Mouse (Mus musculus) erythroid progenitor cell, adult 5-6 weeks (primary cell): ENCODE results near the gene Ppp4c. TPM values are rescaled to one million over a fixed set of nuclear protein-coding genes. Genes with fewer than 3 reads are reported as not detected.

Source experiments
- ATAC-seq: replicated peaks from 2 replicates; pipeline ENCODE4 v1.8.0; 2016; ENCODE audit warnings: moderate number of reproducible peaks, mild to moderate bottlenecking, moderate TSS enrichment, inconsistent platforms; ENCODE audit not compliant: poor library complexity, low FRiP score, severe bottlenecking
- total RNA-seq, 2 experiments: library from RNA; stranded (forward) in 1 of 2; stranded (reverse) in 1 of 2; fragments of 150-400 nt in 1 of 2; fragments of 186-747, 209-891 nt in 1 of 2; gene quantifications; 2 replicates each; pipeline versions ENCODE4 v1.2.3 to v1.2.4; 2015 to 2017; ENCODE audit warnings: low replicate concordance in 2 of 2

Gene Ppp4c
- total RNA-seq, 2 experiments from 2014 or later, result 52.8 to 63.7 TPM

- ATAC-seq, result no peak
Observed at GRCm38 (mm10) chr7:126803181-126803580, 10.9 kb upstream of the Ppp4c start.

- ATAC-seq, result no peak
Observed at GRCm38 (mm10) chr7:126802134-126802889, 10.0 kb upstream of the Ppp4c start.

GRCm38 (mm10) chr7:126801057-126801422 is 8.7 kb upstream of the Ppp4c start:
- ATAC-seq, result no peak

- ATAC-seq, result no peak
Observed at GRCm38 (mm10) chr7:126800269-126801056, 8.2 kb upstream of the Ppp4c start.

GRCm38 (mm10) chr7:126799468-126800268 is 7.4 kb upstream of the Ppp4c start:
- peak; percentile 35 for ATAC-seq

GRCm38 (mm10) chr7:126799050-126799467 is 6.8 kb upstream of the Ppp4c start:
- peak; percentile 84 for ATAC-seq

GRCm38 (mm10) chr7:126798127-126799049 is 6.1 kb upstream of the Ppp4c start:
- peak; percentile 45 for ATAC-seq

- no peak for ATAC-seq
Observed at GRCm38 (mm10) chr7:126797411-126798126, 5.3 kb upstream of the Ppp4c start, which contains the start of gene Fam57b. Gene Fam57b (plus strand): TSS chr7:126797668.

GRCm38 (mm10) chr7:126796350-126796932 is 4.1 kb upstream of the Ppp4c start:
- ATAC-seq, result no peak

- ATAC-seq, result no peak
Observed at GRCm38 (mm10) chr7:126795387-126796317, 3.4 kb upstream of the Ppp4c start.

- no peak for ATAC-seq
Observed at GRCm38 (mm10) chr7:126794271-126794605, 1.9 kb upstream of the Ppp4c start.

- ATAC-seq, result no peak
Observed at GRCm38 (mm10) chr7:126793456-126794270, 1.4 kb upstream of the Ppp4c start.

- ATAC-seq, result 0 out of 2 replicates have a peak, but pooled peaks have one; percentile 6
Observed at GRCm38 (mm10) chr7:126792721-126793443, 586 bp upstream of the Ppp4c start.

- ATAC-seq, result no peak
Observed at GRCm38 (mm10) chr7:126789141-126789540, 3.2 kb downstream of the Ppp4c start.

- no peak for ATAC-seq
Observed at GRCm38 (mm10) chr7:126786142-126786541, 6.2 kb downstream of the Ppp4c start.

- no peak for ATAC-seq
Observed at GRCm38 (mm10) chr7:126785056-126785455, 7.2 kb downstream of the Ppp4c start.
